9 mouse cellular contexts compared by ENCODE assay signal in genomic region chr8:125574280-125574679, GRCm38 (mm10). TPM values are rescaled to one million over a fixed set of nuclear protein-coding genes. Genes with fewer than 3 reads are reported as not detected.
A peak's percentile ranks its signal among the peaks of the same experiment; 100 is the strongest.
DNase-seq lines count a peak whose midpoint lies in the region; ATAC-seq and TF ChIP-seq lines count a peak whose summit lies in the region.
"Had no signal": no experiment of that assay in that cellular context is flagged by ENCODE, and none has a peak within 500 bp of the region (broad histone marks: within the 10 kb centered on the region; RNA-seq: fewer than 3 reads in every experiment).

No protein-coding gene starts in this region.

- H3ac ChIP-seq in C2C12 (ENCODE audit: control insufficient read depth, insufficient read length, low read depth): no peak overlapping the region

- 19% methylated on average over 4 of the region's 4 CpGs for WGBS in kidney, adult 2 months
- WGBS in kidney, embryonic 16.5 days: 28% methylated on average over 4 of the region's 4 CpGs
- 30% methylated on average over 4 of the region's 4 CpGs for WGBS in embryonic facial prominence, embryonic 14.5 days
- WGBS in forebrain, embryonic 15.5 days: 24% methylated on average over 4 of the region's 4 CpGs

- no peak overlapping the region for H3K4me3 ChIP-seq in kidney, adult 2 months (ENCODE audit: insufficient read depth, low read depth, low read length)
- H3K4me3 ChIP-seq in kidney, embryonic 16.5 days (ENCODE audit: low read length): no peak overlapping the region
- H3K4me3 ChIP-seq in C2C12 (ENCODE audit: insufficient read depth, poor library complexity, severe bottlenecking): no peak overlapping the region
- H3K4me3 ChIP-seq in E14TG2a.4 (replicated peaks; ENCODE audit: low read length): no peak overlapping the region
- no peak overlapping the region for H3K4me3 ChIP-seq in embryonic facial prominence, embryonic 14.5 days (ENCODE audit: low read depth, low read length)
- H3K4me3 ChIP-seq in forebrain, embryonic 15.5 days: no peak overlapping the region
- H3K4me3 ChIP-seq: erythroblast, embryonic 14.5 days; limb, embryonic 12.5 days had no signal

- H3K9ac ChIP-seq in kidney, embryonic 16.5 days (replicated peaks; ENCODE audit: low read length): no peak overlapping the region
- H3K9ac ChIP-seq in embryonic facial prominence, embryonic 14.5 days (ENCODE audit: low read depth, low read length): no peak overlapping the region
- H3K9ac ChIP-seq in forebrain, embryonic 15.5 days (replicated peaks): no peak overlapping the region
- H3K9ac ChIP-seq: limb, embryonic 12.5 days had no signal

- no peak for TF ChIP-seq POLR2A in kidney, adult 2 months (IDR thresholded peaks at IDR 0.05; ENCODE audit: low read depth, low read length)

- peaks cover 8% of the 10 kb centered on the region for H3K9me3 ChIP-seq in kidney, embryonic 16.5 days (ENCODE audit: low read length)
- H3K9me3 ChIP-seq in E14TG2a.4 (ENCODE audit: low read length): peaks cover 7% of the 10 kb centered on the region
- H3K9me3 ChIP-seq in embryonic facial prominence, embryonic 14.5 days (ENCODE audit: control insufficient read depth, low read length): peaks cover 6% of the 10 kb centered on the region; the same call in 1 of the 2 replicates
- no peaks in the 10 kb centered on the region for H3K9me3 ChIP-seq in forebrain, embryonic 15.5 days

- H3K27me3 ChIP-seq in kidney, adult 2 months (replicated peaks; ENCODE audit: control insufficient read depth, insufficient read depth, low read length): no peaks in the 10 kb centered on the region
- H3K27me3 ChIP-seq in kidney, embryonic 16.5 days (ENCODE audit: insufficient read depth, low read length): no peaks in the 10 kb centered on the region
- H3K27me3 ChIP-seq in C2C12 (ENCODE audit: control insufficient read depth, insufficient read depth, insufficient read length) (no peaks in the 10 kb centered on the region), E14TG2a.4 (ENCODE audit: insufficient read depth, low read length) (0 out of 2 replicates have a peak, but pooled peaks cover 6% of the 10 kb centered on the region)
- H3K27me3 ChIP-seq in embryonic facial prominence, embryonic 14.5 days (replicated peaks; ENCODE audit: control insufficient read depth, insufficient read depth, low read length): no peaks in the 10 kb centered on the region
- H3K27me3 ChIP-seq in forebrain, embryonic 15.5 days: no peaks in the 10 kb centered on the region

- no peak overlapping the region for H3K4me2 ChIP-seq in kidney, embryonic 16.5 days (replicated peaks; ENCODE audit: low read depth, low read length)
- H3K4me2 ChIP-seq in embryonic facial prominence, embryonic 14.5 days (ENCODE audit: low read depth, low read length): no peak overlapping the region
- H3K4me2 ChIP-seq in forebrain, embryonic 15.5 days (replicated peaks): no peak overlapping the region
- H3K4me2 ChIP-seq: limb, embryonic 12.5 days had no signal

- H3K79me2 ChIP-seq in C2C12 (ENCODE audit: control insufficient read depth, insufficient read depth): no peaks in the 10 kb centered on the region

- no peak overlapping the region for H3K27ac ChIP-seq in kidney, adult 2 months (ENCODE audit: insufficient read depth, low read depth, low read length)
- no peak overlapping the region for H3K27ac ChIP-seq in kidney, embryonic 16.5 days (ENCODE audit: low read length)
- no peak overlapping the region for H3K27ac ChIP-seq in embryonic facial prominence, embryonic 14.5 days (replicated peaks; ENCODE audit: low read depth, low read length)
- no peak overlapping the region for H3K27ac ChIP-seq in forebrain, embryonic 15.5 days (replicated peaks)
- H3K27ac ChIP-seq: limb, embryonic 12.5 days had no signal

- no peaks in the 10 kb centered on the region for H3K4me1 ChIP-seq in kidney, adult 2 months (ENCODE audit: control insufficient read depth, insufficient read depth, low read length)
- peaks cover 7% of the 10 kb centered on the region; the same call in 1 of the 2 replicates for H3K4me1 ChIP-seq in kidney, embryonic 16.5 days (ENCODE audit: insufficient read depth, low read length)
- H3K4me1 ChIP-seq in E14TG2a.4 (replicated peaks; ENCODE audit: low read depth, low read length): peaks cover 16% of the 10 kb centered on the region
- no peaks in the 10 kb centered on the region; the same call in 1 of the 2 replicates for H3K4me1 ChIP-seq in embryonic facial prominence, embryonic 14.5 days (ENCODE audit: control insufficient read depth, insufficient read depth, low read length)
- peaks cover 5% of the 10 kb centered on the region; the same call in 1 of the 2 replicates for H3K4me1 ChIP-seq in forebrain, embryonic 15.5 days

- ATAC-seq in kidney, embryonic 16.5 days (ENCODE audit: low FRiP score, low TSS enrichment): no peak
- ATAC-seq in embryonic facial prominence, embryonic 14.5 days (ENCODE audit: low read depth): no peak
- ATAC-seq in neutrophil, adult 5-6 weeks (ENCODE audit: extremely low read depth, insufficient number of reproducible peaks, low FRiP score, poor library complexity, severe bottlenecking): peak; percentile 44; the same call in 1 of the 2 replicates
- ATAC-seq in forebrain, embryonic 15.5 days (replicated peaks): no peak

- DNase-seq in kidney, adult 2 months: peak; percentile 71
- peak; percentile 82 for DNase-seq in embryonic facial prominence, embryonic 14.5 days (ENCODE audit: low spot score)

- H3K79me3 ChIP-seq in C2C12 (ENCODE audit: low read depth): no peaks in the 10 kb centered on the region

- no peaks in the 10 kb centered on the region for H3K36me3 ChIP-seq in kidney, adult 2 months (ENCODE audit: control insufficient read depth, insufficient read depth, low read length)
- no peaks in the 10 kb centered on the region for H3K36me3 ChIP-seq in kidney, embryonic 16.5 days (ENCODE audit: insufficient read depth, low read length)
- H3K36me3 ChIP-seq in C2C12 (ENCODE audit: control insufficient read depth, insufficient read depth) (no peaks in the 10 kb centered on the region), E14TG2a.4 (ENCODE audit: insufficient read depth, low read length) (no peaks in the 10 kb centered on the region)
- no peaks in the 10 kb centered on the region for H3K36me3 ChIP-seq in embryonic facial prominence, embryonic 14.5 days (ENCODE audit: control insufficient read depth, insufficient read depth, low read length)
- H3K36me3 ChIP-seq in forebrain, embryonic 15.5 days: no peaks in the 10 kb centered on the region
- H3K36me3 ChIP-seq: limb, embryonic 12.5 days had no signal

- peak; percentile 60 for TF ChIP-seq CTCF in kidney, adult 2 months (conservative IDR thresholded peaks at IDR 0.05; ENCODE audit: insufficient read depth, insufficient read length, low read depth, low read length)
- peak; percentile 25 for TF ChIP-seq CTCF in C2C12 (IDR thresholded peaks at IDR 0.05; ENCODE audit: control insufficient read depth, insufficient read depth, insufficient read length)
- peak; percentile 85 for TF ChIP-seq CTCF in E14TG2a.4 (conservative IDR thresholded peaks at IDR 0.05; ENCODE audit: low read length)

TF ChIP-seq in C2C12, 6 proteins besides CTCF, POLR2A, EP300 and RAD21:
- TF ChIP-seq FOSL1 (IDR thresholded peaks at IDR 0.05; ENCODE audit: insufficient read depth, low read length, poor library complexity, severe bottlenecking) (no peak), MAX (IDR thresholded peaks at IDR 0.05) (no peak), USF1 (IDR thresholded peaks at IDR 0.05; ENCODE audit: low read depth) (no peak), CEBPB (IDR thresholded peaks at IDR 0.05; ENCODE audit: low read depth) (peak; percentile 94)
TF ChIP-seq in C2C12: peak in this region for 1.

RNA-seq across cellular contexts. Expression of gene Sipa1l2, which starts 4.7 kb away (rescaled TPM):
- 8.1 and 8.3 TPM in 2 replicates for polyA plus RNA-seq in kidney, adult 2 months (2012; rRNA removed)
- polyA plus RNA-seq in kidney, embryonic 16.5 days (2015; fragmentation: Nextera tagmentation; extraction: Ambion mirVana): 18.1 and 18.3 TPM in 2 replicates
- 6.5 TPM for polyA plus RNA-seq in C2C12 (2012; fragmentation: generic; extraction: Trizol)
- polyA plus RNA-seq in embryonic facial prominence, embryonic 14.5 days (2014; fragmentation: Nextera tagmentation; extraction: Ambion mirVana): 10.0 and 11.0 TPM in 2 replicates
- 36.1 and 39.0 TPM in 2 replicates for total RNA-seq in neutrophil, adult 5-6 weeks (2017)
- 32.0 and 37.1 TPM in 2 replicates for polyA plus RNA-seq in forebrain, embryonic 15.5 days (2015; fragmentation: Nextera tagmentation; extraction: Ambion mirVana)

Comparison
In these comparisons a context has a peak if more than half of its experiments do, and no peak if none do; other contexts are left out.
1. CTCF ChIP-seq: peak in every context shown above with its lines; median percentile 85 in E14TG2a.4; 60 in kidney, adult 2 months; 25 in C2C12.